Mouse (Mus musculus): ENCODE results near the gene Gtf2ird2.

DNA sequence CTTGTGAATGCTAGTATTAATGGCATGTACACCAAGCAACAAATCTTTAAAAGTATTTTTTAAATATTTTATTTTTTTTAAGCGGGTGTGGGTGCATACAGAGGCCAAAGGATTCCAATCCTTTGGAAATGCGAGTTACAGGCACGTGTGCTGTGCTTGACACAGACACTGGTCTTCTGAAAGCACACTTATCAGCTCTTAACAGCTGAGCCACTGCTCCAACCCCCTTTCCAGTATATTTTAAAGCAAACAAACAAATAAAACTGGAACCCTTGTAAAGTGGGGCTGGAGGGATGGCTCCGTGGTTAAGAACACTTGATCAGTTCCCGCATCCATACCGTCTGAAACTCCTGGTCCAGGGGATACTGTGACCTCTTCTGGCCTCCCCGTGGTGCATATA, 657 bp upstream of the Gtf2ird2 start:
- TF ChIP-seq CTCF (IDR thresholded peaks at IDR 0.05; ENCODE audit: control insufficient read depth, insufficient read depth, low read length) (no peak), POLR2A (IDR thresholded peaks at IDR 0.05; ENCODE audit: borderline replicate concordance, control insufficient read depth, low read depth, low read length) (no peak)

Data from bone marrow, adult 2 months (tissue).